Mouse (Mus musculus): ENCODE results near the gene Pacs2.

DNA sequence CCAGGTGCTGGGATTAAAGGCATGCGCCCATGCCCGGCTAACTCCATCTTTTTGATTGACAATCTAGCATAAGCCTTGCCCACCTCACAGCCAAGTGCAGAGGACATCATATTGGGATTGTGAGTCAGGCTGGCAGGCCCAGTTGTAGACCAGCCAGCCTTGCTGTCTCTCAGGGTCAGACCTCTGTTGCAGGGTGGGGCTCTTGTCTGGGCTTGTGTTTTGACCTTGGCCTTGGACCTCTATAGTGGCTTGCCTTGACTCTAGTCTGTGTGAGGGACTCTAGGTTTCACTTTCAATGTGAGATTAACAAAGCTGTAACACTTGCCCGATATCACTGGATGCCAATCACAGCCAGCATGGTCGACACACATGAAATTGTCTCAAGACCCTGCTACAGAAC lies 99.8 kb downstream of the Pacs2 start:
- TF ChIP-seq POLR2A (IDR thresholded peaks at IDR 0.05; ENCODE audit: insufficient read length, low read depth), result no peak
- TF ChIP-seq CEBPB (IDR thresholded peaks at IDR 0.05; ENCODE audit: insufficient read depth, poor library complexity, severe bottlenecking), result no peak
- TF ChIP-seq USF1 (IDR thresholded peaks at IDR 0.05; ENCODE audit: low read depth), result no peak
- no peak for TF ChIP-seq MAX (IDR thresholded peaks at IDR 0.05; ENCODE audit: low read depth)
